9 mouse cellular contexts compared by ENCODE assay signal in genomic region chr16:91362616-91363272, GRCm38 (mm10). TPM values are rescaled to one million over a fixed set of nuclear protein-coding genes. Genes with fewer than 3 reads are reported as not detected.
DNase-seq lines count a peak whose midpoint lies in the region; ATAC-seq and TF ChIP-seq lines count a peak whose summit lies in the region.
"Had no signal": no experiment of that assay in that cellular context is flagged by ENCODE, and none has a peak within 500 bp of the region (broad histone marks: within the 10 kb centered on the region; RNA-seq: fewer than 3 reads in every experiment).

No protein-coding gene starts in this region.

- DNase-seq in 3T3-L1 (ENCODE audit: low read depth, low spot score), result peak; percentile 88
- peak; percentile 84 for DNase-seq in adrenal gland, postnatal 10 days
- peak; percentile 48 for DNase-seq in limb, embryonic 14.5 days (ENCODE audit: low spot score)
- DNase-seq in layer of hippocampus, adult 9-10 months (ENCODE audit: low spot score), result no peak
- no peak for DNase-seq in natural killer cell, adult 2 months (ENCODE audit: low spot score in 2 of 2)
- no peak for DNase-seq in right cerebral cortex, adult 18-20 months

- H3K27me3 ChIP-seq in heart, embryonic 12.5 days (replicated peaks), result no peaks in the 10 kb centered on the region
- H3K27me3 ChIP-seq in limb, embryonic 14.5 days (ENCODE audit: control insufficient read depth, insufficient read depth, low read length), result no peaks in the 10 kb centered on the region
- no peaks in the 10 kb centered on the region for H3K27me3 ChIP-seq in stomach, embryonic 16.5 days (ENCODE audit: control insufficient read depth, insufficient read depth, low read length)
- H3K27me3 ChIP-seq: limb, embryonic 12.5 days had no signal

- H3K9ac ChIP-seq in heart, embryonic 12.5 days, result no peak overlapping the region
- no peak overlapping the region for H3K9ac ChIP-seq in limb, embryonic 14.5 days (ENCODE audit: low read depth, low read length, severe bottlenecking)
- no peak overlapping the region for H3K9ac ChIP-seq in stomach, embryonic 16.5 days (ENCODE audit: low read length)
- H3K9ac ChIP-seq: limb, embryonic 12.5 days had no signal

- TF ChIP-seq POLR2A in limb, embryonic 14.5 days (IDR thresholded peaks at IDR 0.05; ENCODE audit: borderline replicate concordance, extremely low read depth, insufficient read depth, insufficient read length), result no peak

- peak overlapping the region; percentile 76 for H3K27ac ChIP-seq in heart, embryonic 12.5 days (ENCODE audit: poor library complexity, severe bottlenecking)
- H3K27ac ChIP-seq in limb, embryonic 14.5 days (replicated peaks; ENCODE audit: low read depth, low read length), result no peak overlapping the region
- peak overlapping the region; percentile 79 for H3K27ac ChIP-seq in stomach, embryonic 16.5 days (ENCODE audit: low read length)
- H3K27ac ChIP-seq: limb, embryonic 12.5 days had no signal

- ATAC-seq in heart, embryonic 12.5 days (ENCODE audit: insufficient number of reproducible peaks, low FRiP score), result peak; percentile 46; the same call in 1 of the 2 replicates
- ATAC-seq in limb, embryonic 14.5 days (ENCODE audit: low FRiP score, low read depth), result no peak
- ATAC-seq in stomach, embryonic 16.5 days (ENCODE audit: insufficient read depth, low FRiP score), result peak; percentile 55; the same call in 1 of the 2 replicates

- H3K4me2 ChIP-seq in heart, embryonic 12.5 days, result no peak overlapping the region
- H3K4me2 ChIP-seq in limb, embryonic 14.5 days (replicated peaks; ENCODE audit: low read depth, low read length, severe bottlenecking), result no peak overlapping the region
- peak overlapping the region; percentile 9; the same call in 1 of the 2 replicates for H3K4me2 ChIP-seq in stomach, embryonic 16.5 days (ENCODE audit: low read depth, low read length)
- H3K4me2 ChIP-seq: limb, embryonic 12.5 days had no signal

- H3K4me3 ChIP-seq in heart, embryonic 12.5 days, result no peak overlapping the region
- H3K4me3 ChIP-seq in limb, embryonic 14.5 days (replicated peaks; ENCODE audit: low read length), result no peak overlapping the region
- H3K4me3 ChIP-seq in stomach, embryonic 16.5 days (replicated peaks; ENCODE audit: low read length), result no peak overlapping the region
- H3K4me3 ChIP-seq: limb, embryonic 12.5 days had no signal

- 46% methylated on average over 12 of the region's 12 CpGs for WGBS in heart, embryonic 12.5 days
- WGBS in limb, embryonic 14.5 days, result 58% methylated on average over 12 of the region's 12 CpGs
- 49% methylated on average over 12 of the region's 12 CpGs for WGBS in stomach, embryonic 16.5 days

- H3K36me3 ChIP-seq in heart, embryonic 12.5 days, result no peaks in the 10 kb centered on the region
- no peaks in the 10 kb centered on the region for H3K36me3 ChIP-seq in limb, embryonic 14.5 days (ENCODE audit: control insufficient read depth, insufficient read depth, low read length)
- H3K36me3 ChIP-seq in stomach, embryonic 16.5 days (ENCODE audit: control insufficient read depth, insufficient read depth, low read length), result no peaks in the 10 kb centered on the region
- H3K36me3 ChIP-seq: limb, embryonic 12.5 days had no signal

- no peaks in the 10 kb centered on the region for H3K9me3 ChIP-seq in heart, embryonic 12.5 days (replicated peaks)
- H3K9me3 ChIP-seq in limb, embryonic 14.5 days (ENCODE audit: control insufficient read depth, low read length), result no peaks in the 10 kb centered on the region
- no peaks in the 10 kb centered on the region for H3K9me3 ChIP-seq in stomach, embryonic 16.5 days (replicated peaks; ENCODE audit: control insufficient read depth, low read length)
- H3K9me3 ChIP-seq: limb, embryonic 12.5 days had no signal

- H3K4me1 ChIP-seq in heart, embryonic 12.5 days (replicated peaks), result peaks cover 28% of the 10 kb centered on the region
- peaks cover 15% of the 10 kb centered on the region for H3K4me1 ChIP-seq in limb, embryonic 14.5 days (ENCODE audit: control insufficient read depth, insufficient read depth, low read length)
- peaks cover 22% of the 10 kb centered on the region for H3K4me1 ChIP-seq in stomach, embryonic 16.5 days (ENCODE audit: control insufficient read depth, insufficient read depth, low read length)
- H3K4me1 ChIP-seq: limb, embryonic 12.5 days had no signal

RNA-seq across cellular contexts. Expression of gene Ifnar2, which starts 9.8 kb away (rescaled TPM):
- 10 to 100 TPM; 78.4 TPM for total RNA-seq in adrenal gland, postnatal 10 days (2021)
- 51.3 and 52.2 TPM in 2 replicates for polyA plus RNA-seq in heart, embryonic 12.5 days (2016; fragmentation: Nextera tagmentation; extraction: Ambion mirVana)
- 36.2 and 38.7 TPM in 2 replicates for polyA plus RNA-seq in limb, embryonic 14.5 days (2012; rRNA removed)
- 59.7 and 64.8 TPM in 2 replicates for polyA plus RNA-seq in limb, embryonic 14.5 days (2014; fragmentation: Nextera tagmentation; extraction: Ambion mirVana)
- 51.3 and 53.1 TPM in 2 replicates for polyA plus RNA-seq in stomach, embryonic 16.5 days (2015; fragmentation: Nextera tagmentation; extraction: Ambion mirVana)

RNA-seq across cellular contexts. Expression of gene Gm21970, which starts 28.8 kb away (rescaled TPM):
- not detected for total RNA-seq in adrenal gland, postnatal 10 days (2021)
- not detected in 2 replicates for polyA plus RNA-seq in heart, embryonic 12.5 days (2016; fragmentation: Nextera tagmentation; extraction: Ambion mirVana)
- not detected in 2 replicates for polyA plus RNA-seq in limb, embryonic 14.5 days (2012; rRNA removed)
- polyA plus RNA-seq in limb, embryonic 14.5 days (2014; fragmentation: Nextera tagmentation; extraction: Ambion mirVana), result not detected in 2 replicates
- not detected in 2 replicates for polyA plus RNA-seq in stomach, embryonic 16.5 days (2015; fragmentation: Nextera tagmentation; extraction: Ambion mirVana)
- polyA plus RNA-seq: limb, embryonic 12.5 days had no signal

RNA-seq across cellular contexts. Expression of gene Il10rb, which starts 43.2 kb away (rescaled TPM):
- total RNA-seq in adrenal gland, postnatal 10 days (2021), result 10 to 100 TPM; 75.4 to 78.8 TPM
- 40.1 and 42.6 TPM in 2 replicates for polyA plus RNA-seq in heart, embryonic 12.5 days (2016; fragmentation: Nextera tagmentation; extraction: Ambion mirVana)
- polyA plus RNA-seq in limb, embryonic 14.5 days (2012; rRNA removed), result 15.6 and 16.5 TPM in 2 replicates
- 23.5 and 24.3 TPM in 2 replicates for polyA plus RNA-seq in limb, embryonic 14.5 days (2014; fragmentation: Nextera tagmentation; extraction: Ambion mirVana)
- 52.3 and 58.1 TPM in 2 replicates for polyA plus RNA-seq in stomach, embryonic 16.5 days (2015; fragmentation: Nextera tagmentation; extraction: Ambion mirVana)

Comparison
In these comparisons a context has a peak if more than half of its experiments do, and no peak if none do; other contexts are left out.
1. DNase-seq: peak in 3T3-L1 (single experiment), adrenal gland, postnatal 10 days (single experiment) and limb, embryonic 14.5 days (single experiment); none in layer of hippocampus, adult 9-10 months (single experiment), natural killer cell, adult 2 months (0 of 2) and right cerebral cortex, adult 18-20 months (single experiment).